Mouse (Mus musculus): Measurements from ENCODE around the gene Prrx2. TPM values are rescaled to one million over a fixed set of nuclear protein-coding genes. Genes with fewer than 3 reads are reported as not detected.

Gene Prrx2
- total and polyA plus RNA-seq, 2 experiments from 2014 or later, result 3.6 to 24.0 TPM

GRCm38 (mm10) chr2:30904231-30904630 is 69.5 kb downstream of the Prrx2 start:
- Histone ChIP-seq H3K9ac (replicated peaks; ENCODE audit: low read depth, low read length) (no peak overlapping the region), H3K27me3 (ENCODE audit: control insufficient read depth, insufficient read depth, low read length) (0 out of 2 replicates have a peak, but pooled peaks cover 8% of the 10 kb centered on the region), H3K4me3 (ENCODE audit: low read depth, low read length) (no peak overlapping the region), H3K36me3 (replicated peaks; ENCODE audit: control insufficient read depth, insufficient read depth, low read length) (no peaks in the 10 kb centered on the region), H3K4me1 (ENCODE audit: control insufficient read depth, insufficient read depth) (peaks cover 9% of the 10 kb centered on the region; the same call in 1 of the 2 replicates), H3K27ac (ENCODE audit: low read depth) (no peak overlapping the region), H3K4me2 (ENCODE audit: low read depth, low read length) (no peak overlapping the region), H3K9me3 (replicated peaks; ENCODE audit: control insufficient read depth, low read length) (no peaks in the 10 kb centered on the region)
- no peak for DNase-seq (ENCODE audit: low spot score)
- ATAC-seq (ENCODE audit: insufficient read depth, low read depth), result no peak
- 72% methylated on average over 6 of the region's 6 CpGs for WGBS
- TF ChIP-seq CTCF (IDR thresholded peaks at IDR 0.05; ENCODE audit: low read depth), result no peak
- no peak for TF ChIP-seq EP300 (IDR thresholded peaks at IDR 0.05; ENCODE audit: low read depth)

GRCm38 (mm10) chr2:30904991-30905390 is 70.2 kb downstream of the Prrx2 start:
- no peaks in the 10 kb centered on the region for H3K9me3 ChIP-seq (replicated peaks; ENCODE audit: control insufficient read depth, low read length)
- WGBS, result 45% methylated on average over 7 of the region's 7 CpGs
- no peak overlapping the region for H3K4me3 ChIP-seq (ENCODE audit: low read depth, low read length)
- H3K9ac ChIP-seq (replicated peaks; ENCODE audit: low read depth, low read length), result no peak overlapping the region
- H3K4me1 ChIP-seq (ENCODE audit: control insufficient read depth, insufficient read depth), result peaks cover 9% of the 10 kb centered on the region; the same call in 1 of the 2 replicates
- DNase-seq (ENCODE audit: low spot score), result no peak
- H3K36me3 ChIP-seq (replicated peaks; ENCODE audit: control insufficient read depth, insufficient read depth, low read length), result no peaks in the 10 kb centered on the region
- H3K27me3 ChIP-seq (ENCODE audit: control insufficient read depth, insufficient read depth, low read length), result 0 out of 2 replicates have a peak, but pooled peaks cover 8% of the 10 kb centered on the region
- TF ChIP-seq EP300 (IDR thresholded peaks at IDR 0.05; ENCODE audit: low read depth), result no peak
- TF ChIP-seq CTCF (IDR thresholded peaks at IDR 0.05; ENCODE audit: low read depth), result no peak
- H3K27ac ChIP-seq (ENCODE audit: low read depth), result no peak overlapping the region
- no peak overlapping the region for H3K4me2 ChIP-seq (ENCODE audit: low read depth, low read length)
- no peak for ATAC-seq (ENCODE audit: insufficient read depth, low read depth)

DNA sequence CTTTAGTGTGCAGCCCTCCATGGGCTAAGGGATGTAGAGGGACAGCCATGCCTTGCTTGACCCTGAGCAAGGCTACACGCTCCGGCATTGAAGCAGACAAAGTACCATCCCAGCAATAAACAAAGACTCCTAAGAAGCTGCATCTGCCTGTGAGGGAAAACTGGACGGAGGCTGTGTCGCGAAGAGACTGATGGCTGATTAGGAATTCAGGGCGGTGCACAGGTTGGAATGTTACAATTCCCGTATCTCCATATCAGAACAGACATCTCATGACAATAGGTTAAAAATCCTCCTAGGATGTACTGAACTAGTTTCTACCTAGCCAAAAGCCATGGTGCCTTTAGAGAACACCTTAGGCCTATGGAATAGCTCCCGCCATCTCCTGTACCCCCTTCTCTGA is 71.1 kb downstream of the Prrx2 start:
- H3K4me3 ChIP-seq (ENCODE audit: low read depth, low read length), result no peak overlapping the region
- H3K36me3 ChIP-seq (replicated peaks; ENCODE audit: control insufficient read depth, insufficient read depth, low read length), result no peaks in the 10 kb centered on the region
- H3K4me1 ChIP-seq (ENCODE audit: control insufficient read depth, insufficient read depth), result peaks cover 9% of the 10 kb centered on the region; the same call in 1 of the 2 replicates
- H3K4me2 ChIP-seq (ENCODE audit: low read depth, low read length), result no peak overlapping the region
- 0 out of 2 replicates have a peak, but pooled peaks cover 8% of the 10 kb centered on the region for H3K27me3 ChIP-seq (ENCODE audit: control insufficient read depth, insufficient read depth, low read length)
- ATAC-seq (ENCODE audit: insufficient read depth, low read depth), result no peak
- TF ChIP-seq CTCF (IDR thresholded peaks at IDR 0.05; ENCODE audit: low read depth), result no peak
- no peak for TF ChIP-seq EP300 (IDR thresholded peaks at IDR 0.05; ENCODE audit: low read depth)
- H3K9me3 ChIP-seq (replicated peaks; ENCODE audit: control insufficient read depth, low read length), result no peaks in the 10 kb centered on the region
- 91% methylated on average over 8 of the region's 8 CpGs for WGBS
- DNase-seq (ENCODE audit: low spot score), result no peak
- H3K9ac ChIP-seq (replicated peaks; ENCODE audit: low read depth, low read length), result no peak overlapping the region
- H3K27ac ChIP-seq (ENCODE audit: low read depth), result no peak overlapping the region

DNA sequence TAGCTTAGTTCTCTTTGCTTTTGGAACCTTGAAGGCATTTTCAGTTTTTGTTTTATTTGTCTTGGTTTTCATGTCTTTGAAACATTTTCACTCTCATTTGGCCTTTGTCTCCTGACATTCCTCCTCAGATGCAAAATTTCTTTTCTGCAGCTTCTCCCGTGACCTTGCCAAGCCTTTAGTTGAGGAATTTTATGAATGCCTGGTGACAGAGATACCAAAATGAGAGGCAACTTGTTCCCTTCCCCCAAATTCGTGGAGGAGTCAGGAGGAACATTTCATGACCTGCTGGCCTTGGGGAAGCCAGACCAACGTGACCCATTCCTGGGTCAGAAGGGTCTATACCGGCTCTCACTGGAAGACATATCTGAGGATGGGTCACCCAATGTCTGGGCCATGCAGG is 71.9 kb downstream of the Prrx2 start:
- Histone ChIP-seq H3K9ac (replicated peaks; ENCODE audit: low read depth, low read length) (no peak overlapping the region), H3K36me3 (replicated peaks; ENCODE audit: control insufficient read depth, insufficient read depth, low read length) (no peaks in the 10 kb centered on the region), H3K4me3 (ENCODE audit: low read depth, low read length) (no peak overlapping the region), H3K9me3 (replicated peaks; ENCODE audit: control insufficient read depth, low read length) (no peaks in the 10 kb centered on the region), H3K4me1 (ENCODE audit: control insufficient read depth, insufficient read depth) (peaks cover 9% of the 10 kb centered on the region; the same call in 1 of the 2 replicates), H3K27me3 (ENCODE audit: control insufficient read depth, insufficient read depth, low read length) (0 out of 2 replicates have a peak, but pooled peaks cover 8% of the 10 kb centered on the region), H3K27ac (ENCODE audit: low read depth) (no peak overlapping the region), H3K4me2 (ENCODE audit: low read depth, low read length) (no peak overlapping the region)
- TF ChIP-seq EP300 (IDR thresholded peaks at IDR 0.05; ENCODE audit: low read depth) (no peak), CTCF (IDR thresholded peaks at IDR 0.05; ENCODE audit: low read depth) (no peak)
- 44% methylated on average over 4 of the region's 4 CpGs for WGBS
- DNase-seq (ENCODE audit: low spot score) (no peak), ATAC-seq (ENCODE audit: insufficient read depth, low read depth) (no peak)

- no peak overlapping the region for H3K4me2 ChIP-seq (ENCODE audit: low read depth, low read length)
- no peak overlapping the region for H3K4me3 ChIP-seq (ENCODE audit: low read depth, low read length)
- peaks cover 11% of the 10 kb centered on the region for H3K4me1 ChIP-seq (ENCODE audit: control insufficient read depth, insufficient read depth)
- ATAC-seq (ENCODE audit: insufficient read depth, low read depth) (peak; percentile 66), DNase-seq (ENCODE audit: low spot score) (peak; percentile 61)
- H3K27me3 ChIP-seq (ENCODE audit: control insufficient read depth, insufficient read depth, low read length), result no peaks in the 10 kb centered on the region
- H3K36me3 ChIP-seq (replicated peaks; ENCODE audit: control insufficient read depth, insufficient read depth, low read length), result no peaks in the 10 kb centered on the region
- WGBS, result 22% methylated on average over 4 of the region's 4 CpGs
- H3K27ac ChIP-seq (ENCODE audit: low read depth), result peak overlapping the region; percentile 50
- H3K9ac ChIP-seq (replicated peaks; ENCODE audit: low read depth, low read length), result 0 out of 2 replicates have a peak overlapping the region, but pooled peaks have one; percentile 8
- TF ChIP-seq EP300 (IDR thresholded peaks at IDR 0.05; ENCODE audit: low read depth), result no peak
- no peak for TF ChIP-seq CTCF (IDR thresholded peaks at IDR 0.05; ENCODE audit: low read depth)
- H3K9me3 ChIP-seq (replicated peaks; ENCODE audit: control insufficient read depth, low read length), result no peaks in the 10 kb centered on the region
Measured at GRCm38 (mm10) chr2:30912291-30912773, 77.6 kb downstream of the Prrx2 start.

DNA sequence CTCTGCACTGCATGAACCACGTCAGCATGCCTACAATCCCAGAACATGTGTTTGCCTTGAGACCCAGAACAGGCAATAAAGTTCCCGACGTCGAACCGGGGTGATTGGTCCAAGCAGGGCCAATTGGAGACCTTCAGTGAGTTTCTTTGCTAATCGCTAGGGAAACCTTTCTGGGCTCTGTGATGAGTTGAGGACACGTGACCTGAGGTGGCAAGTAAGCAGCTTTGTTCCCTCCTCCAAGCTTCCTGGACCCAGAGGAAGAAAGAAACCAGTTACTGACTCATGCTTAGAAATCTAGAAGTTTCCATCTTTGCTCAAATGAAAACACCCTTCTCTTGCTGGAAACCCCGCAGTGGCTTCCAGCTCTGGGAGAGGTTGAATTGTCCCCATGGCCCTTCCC is 78.2 kb downstream of the Prrx2 start:
- no peak for DNase-seq (ENCODE audit: low spot score)
- H3K4me2 ChIP-seq (ENCODE audit: low read depth, low read length), result no peak overlapping the region
- no peak for ATAC-seq (ENCODE audit: insufficient read depth, low read depth)
- no peaks in the 10 kb centered on the region for H3K36me3 ChIP-seq (replicated peaks; ENCODE audit: control insufficient read depth, insufficient read depth, low read length)
- peaks cover 11% of the 10 kb centered on the region for H3K4me1 ChIP-seq (ENCODE audit: control insufficient read depth, insufficient read depth)
- no peaks in the 10 kb centered on the region for H3K27me3 ChIP-seq (ENCODE audit: control insufficient read depth, insufficient read depth, low read length)
- H3K9ac ChIP-seq (replicated peaks; ENCODE audit: low read depth, low read length), result no peak overlapping the region
- 82% methylated on average over 8 of the region's 8 CpGs for WGBS
- no peak overlapping the region for H3K27ac ChIP-seq (ENCODE audit: low read depth)
- TF ChIP-seq EP300 (IDR thresholded peaks at IDR 0.05; ENCODE audit: low read depth), result no peak
- no peak for TF ChIP-seq CTCF (IDR thresholded peaks at IDR 0.05; ENCODE audit: low read depth)
- H3K9me3 ChIP-seq (replicated peaks; ENCODE audit: control insufficient read depth, low read length), result no peaks in the 10 kb centered on the region
- no peak overlapping the region for H3K4me3 ChIP-seq (ENCODE audit: low read depth, low read length)

Data from heart, postnatal 0 days (tissue).